Mouse (Mus musculus): ENCODE results near the gene Gipc3.

DNA sequence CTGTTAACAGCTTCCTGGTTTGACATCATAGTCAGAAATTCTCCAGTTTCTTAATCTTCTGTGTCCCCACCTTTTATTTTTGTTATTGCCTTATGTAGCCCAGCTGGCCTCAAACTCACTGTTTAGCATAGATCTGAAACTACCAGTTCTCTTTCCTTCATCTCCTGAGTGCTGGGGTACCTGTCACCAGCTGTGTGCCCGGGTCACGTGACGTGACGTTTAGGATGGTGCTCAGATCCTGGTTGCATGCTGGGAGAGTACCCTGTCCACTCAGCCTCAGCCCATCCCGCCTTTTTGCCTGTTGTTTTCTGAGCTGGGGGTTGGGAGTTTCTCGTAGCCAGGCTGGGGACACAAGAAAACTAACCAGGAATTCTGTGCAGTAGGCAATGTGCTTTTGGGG lies 45.8 kb downstream of the Gipc3 start:
- TF ChIP-seq CTCF (IDR thresholded peaks at IDR 0.05; ENCODE audit: insufficient read depth, low read depth, low read length) (no peak), POLR2A (IDR thresholded peaks at IDR 0.05; ENCODE audit: insufficient read depth, low read depth, low read length) (no peak)

Measured in olfactory bulb, adult 2 months (tissue).